Mouse (Mus musculus) liver, adult 2 months (tissue): ENCODE data around the gene Lrrtm4.

Experiments
- CTCF ChIP-seq: fragments of 200-500 bp; IDR thresholded peaks from 2 replicates; pipeline ENCODE4 v1.5.1; 2011; ENCODE audit warnings: low read depth, low read length, control low read depth
- POLR2A ChIP-seq: fragments of 200-500 bp; IDR thresholded peaks from 2 replicates; pipeline ENCODE4 v1.6.1; 2011; ENCODE audit warnings: low read length, control low read depth; ENCODE audit not compliant: insufficient read depth; ENCODE audit errors: extremely low read depth

GRCm38 (mm10) chr6:80094909-80095308, 76.2 kb downstream of the Lrrtm4 start:
- no peak for TF ChIP-seq POLR2A
- TF ChIP-seq CTCF = no peak
